Mouse (Mus musculus): Measurements from ENCODE around the gene Zfp655.
"Not testable (repeated sequence)": the region's sequence is repeated elsewhere in the genome, so short reads cannot be mapped to it uniquely, and the experiment has no call there.

The Zfp655 gene

DNA sequence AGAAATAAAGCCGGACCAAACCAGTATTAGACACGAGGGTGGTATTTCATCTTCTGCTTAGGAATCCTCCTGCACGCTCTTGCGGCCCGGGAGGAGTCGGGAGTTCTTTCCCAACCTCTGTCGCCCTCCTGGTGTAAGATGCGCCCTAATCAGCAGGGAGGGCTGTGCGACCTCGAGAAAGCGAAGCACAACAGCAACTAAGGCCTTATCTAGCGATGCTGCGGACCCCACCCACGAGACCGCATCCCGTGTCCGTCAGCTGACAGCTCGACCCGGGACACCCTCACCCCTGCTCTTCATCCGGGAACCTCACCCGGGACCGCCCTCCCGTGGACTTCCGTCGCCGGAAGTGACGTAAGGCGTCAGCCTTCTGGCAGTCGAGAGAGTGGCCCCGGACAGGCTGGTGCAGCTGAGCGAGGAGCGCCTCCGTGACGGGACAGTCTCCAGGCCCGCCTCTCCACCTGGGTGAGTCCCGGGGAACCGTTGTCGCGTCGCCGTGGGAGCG is at the start of gene Zfp655:
Gene Zfp655 (plus strand): TSS at position 349 of the 505 bp plus-strand sequence.
- in situ Hi-C loops (cut with MboI) = no loop called here

DNA sequence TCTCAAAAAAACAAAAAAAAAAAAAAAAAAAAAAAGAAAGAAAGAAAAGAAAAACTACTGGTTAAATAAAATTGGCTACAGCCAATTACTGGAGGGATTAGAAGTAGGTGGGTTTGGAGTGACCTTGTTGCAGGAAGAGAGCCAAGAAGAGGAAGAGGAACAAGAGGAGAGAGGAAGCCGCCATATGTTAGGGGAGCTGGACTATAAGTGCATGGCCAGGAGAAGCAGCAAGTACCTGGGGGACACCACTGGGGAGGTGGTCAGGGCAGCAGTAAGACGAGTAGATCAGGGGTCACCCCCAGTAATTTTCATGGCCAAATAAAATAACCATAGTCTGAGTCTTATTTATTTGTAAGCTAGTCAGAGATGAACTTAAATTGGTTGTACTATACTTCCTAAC is 46.3 kb upstream of the Zfp655 start:
- in situ Hi-C loops (cut with MboI) = no loop called here

DNA sequence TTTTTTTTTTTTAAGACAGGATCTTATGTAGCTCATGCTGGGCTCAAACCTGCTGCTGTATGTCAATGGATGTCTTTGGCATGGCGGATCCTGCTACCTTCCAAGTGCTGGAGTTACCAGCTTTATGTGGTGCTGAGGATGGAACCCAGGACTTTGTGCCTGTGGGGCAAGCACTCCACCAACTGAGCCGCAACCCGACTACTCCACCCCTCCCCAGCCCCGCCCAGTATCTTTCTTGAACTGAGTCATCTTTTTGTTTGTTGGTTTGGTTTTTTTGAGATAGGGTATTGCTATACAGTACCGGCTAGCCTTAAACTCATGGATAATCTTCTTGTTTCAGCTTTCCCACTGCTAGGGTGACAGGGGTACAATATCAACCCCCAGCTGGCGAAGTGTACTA is 42.1 kb upstream of the Zfp655 start:
- in situ Hi-C loops (cut with MboI) = no loop called here

DNA sequence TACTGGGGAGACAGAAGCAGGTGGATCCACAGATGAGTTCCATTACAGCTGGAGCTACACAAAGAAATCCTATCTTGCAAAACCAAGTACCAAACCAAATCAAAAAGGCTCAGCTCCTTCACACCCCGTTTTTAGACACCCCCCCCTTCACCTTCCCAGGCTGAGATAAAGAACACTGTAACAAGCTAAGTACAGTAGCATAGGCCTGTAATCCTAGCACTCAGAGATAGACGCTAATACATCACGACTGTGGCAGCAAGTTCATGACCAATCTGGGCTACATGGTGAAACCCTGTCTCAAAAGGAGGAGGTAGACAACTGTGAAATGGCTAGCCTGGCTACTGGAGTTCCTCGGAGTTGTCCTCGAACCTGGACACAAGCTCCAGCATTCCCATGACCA is 41.1 kb upstream of the Zfp655 start:
- in situ Hi-C loops (cut with MboI) = no loop called here

DNA sequence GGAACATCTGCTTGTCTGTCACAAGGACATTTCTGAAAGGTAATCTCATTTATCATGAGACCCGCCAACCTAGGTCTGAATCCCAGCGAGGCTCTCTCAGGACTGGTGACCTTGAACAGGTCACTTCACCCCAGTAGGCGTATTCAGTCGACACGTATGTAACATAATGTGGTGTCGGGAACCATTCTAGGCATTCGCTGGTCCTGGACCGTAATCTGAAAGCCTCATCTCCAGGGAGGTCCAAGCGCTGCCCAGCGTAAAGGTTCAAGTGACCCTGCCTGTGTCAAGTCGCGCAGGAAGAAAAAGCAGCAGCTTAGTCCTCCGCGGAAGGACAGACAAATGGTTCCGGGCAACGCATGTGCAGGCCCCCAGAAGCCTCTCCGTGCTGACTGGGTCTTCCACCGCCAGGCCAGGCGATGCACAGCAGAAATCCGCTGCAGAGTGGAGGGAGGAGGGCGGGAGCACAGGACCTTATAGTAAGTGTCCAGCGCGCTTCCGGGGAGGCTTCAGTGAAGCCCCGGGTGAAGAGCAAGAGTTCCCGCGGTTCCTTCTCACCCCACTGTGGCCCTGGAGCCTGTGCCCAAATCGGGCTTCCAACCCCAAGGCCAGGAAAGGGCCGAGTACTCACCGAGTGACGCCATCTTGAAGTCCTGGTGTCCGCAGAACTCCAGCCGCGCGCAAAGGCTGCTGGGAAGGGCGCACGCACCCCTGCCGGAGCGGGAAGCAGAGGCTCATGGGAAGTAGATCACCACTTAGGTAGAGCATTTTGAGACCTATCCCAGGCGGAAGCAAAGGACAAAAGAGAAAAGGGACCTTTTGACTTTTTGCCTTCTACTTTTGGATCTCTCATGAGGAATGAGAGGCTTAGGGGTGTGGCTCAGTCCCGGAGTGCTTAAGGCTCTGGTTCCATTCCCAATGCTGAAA is 40.4 kb upstream of the Zfp655 start:
- in situ Hi-C loops (cut with MboI) = no loop called here

DNA sequence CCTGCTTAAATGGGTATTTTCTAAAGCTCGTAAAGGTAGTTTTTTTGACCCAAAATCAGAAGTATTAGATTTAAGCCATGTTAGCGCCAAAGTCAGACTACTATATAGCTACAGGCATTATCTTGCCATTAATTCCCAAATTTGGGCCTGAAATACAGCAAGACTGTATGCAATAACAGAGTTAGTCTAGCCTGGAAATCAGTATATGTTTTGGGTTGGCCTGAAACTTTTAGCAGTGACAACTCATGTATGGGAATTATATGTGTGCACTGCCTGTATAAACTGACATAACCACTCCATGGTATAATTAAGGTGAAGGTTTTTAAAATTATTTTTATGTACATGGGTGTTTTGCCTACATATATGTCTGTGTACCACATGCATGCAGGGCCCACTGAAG is 39.6 kb upstream of the Zfp655 start, which contains the start of gene Atp5j2:
Gene Atp5j2 (minus strand): TSS at position 101 of the 400 bp plus-strand sequence.
- in situ Hi-C loops (cut with MboI) = no loop called here

DNA sequence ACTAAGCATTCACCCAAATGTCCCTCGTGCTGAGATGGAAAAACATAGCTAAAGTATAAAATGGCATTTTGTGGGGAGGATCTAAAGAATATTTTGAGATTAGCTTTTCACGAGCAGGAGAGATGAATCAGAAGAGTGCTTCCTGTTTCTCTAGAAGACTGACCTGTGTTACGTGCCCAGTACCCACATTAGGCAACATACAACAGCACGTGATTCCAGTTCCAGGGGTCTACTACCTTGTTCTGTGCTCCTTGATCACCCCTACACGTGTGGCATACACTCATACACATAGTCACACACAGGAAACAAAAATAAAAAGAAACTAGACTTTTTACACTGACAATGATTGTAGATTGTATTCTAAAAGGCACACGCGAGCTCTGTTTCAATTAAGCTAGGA is 31.1 kb upstream of the Zfp655 start:
- in situ Hi-C loops (cut with MboI) = no loop called here

DNA sequence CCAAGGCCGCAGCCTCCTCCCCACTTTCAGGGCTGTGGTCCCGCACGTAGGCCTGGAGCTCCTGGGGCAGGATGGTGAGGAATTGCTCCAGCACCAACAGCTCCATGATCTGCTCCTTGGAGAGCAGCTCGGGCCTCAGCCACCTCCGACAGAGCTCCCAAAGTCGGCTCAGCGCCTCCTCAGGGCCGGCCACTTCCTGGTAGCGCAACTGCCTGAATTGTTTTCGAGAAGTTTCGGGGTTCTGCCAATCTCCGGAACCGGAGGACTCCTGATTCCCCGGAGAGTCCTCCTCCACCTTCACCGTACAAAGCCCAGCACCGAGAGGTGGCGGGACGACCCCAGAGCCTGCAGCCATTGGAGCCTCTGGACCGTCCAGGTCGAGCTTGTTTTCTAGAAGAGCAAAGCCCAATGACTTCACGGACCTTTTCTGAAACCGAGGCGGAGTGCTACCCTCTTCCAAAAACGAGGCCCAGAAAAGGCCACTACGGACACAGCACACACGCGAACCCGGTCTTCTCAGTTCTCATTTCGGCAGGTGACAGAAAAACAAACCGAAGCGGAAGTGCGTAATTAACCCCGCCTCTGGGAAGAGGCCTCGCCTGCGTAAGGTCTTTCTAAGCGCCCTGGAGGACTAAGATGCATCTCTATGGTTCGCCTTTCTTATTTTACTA is 30.1 kb upstream of the Zfp655 start, which contains the start of gene Zkscan14:
Gene Zkscan14 (minus strand): TSS at position 548 of the 671 bp plus-strand sequence.
- in situ Hi-C loops (cut with MboI) = no loop called here

DNA sequence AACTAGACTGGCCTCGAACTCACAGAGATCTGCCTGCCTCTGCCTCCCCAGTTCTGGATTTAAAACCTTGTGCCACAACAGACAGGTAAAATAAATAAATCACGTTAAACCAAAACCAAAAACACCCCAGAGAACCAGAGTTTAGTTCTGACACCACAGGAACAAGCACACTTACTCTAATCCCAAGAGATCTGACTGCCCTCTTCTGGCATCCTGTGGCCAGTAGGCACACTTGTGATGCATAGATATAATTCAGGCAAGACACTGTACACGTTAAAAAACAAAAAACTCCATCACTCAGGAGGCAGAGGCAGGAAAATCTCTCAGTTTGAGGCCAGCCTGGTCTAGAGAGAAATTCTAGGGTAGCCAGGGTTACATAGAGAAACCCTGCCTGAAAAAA is 29.1 kb upstream of the Zfp655 start:
- in situ Hi-C loops (cut with MboI) = no loop called here

DNA sequence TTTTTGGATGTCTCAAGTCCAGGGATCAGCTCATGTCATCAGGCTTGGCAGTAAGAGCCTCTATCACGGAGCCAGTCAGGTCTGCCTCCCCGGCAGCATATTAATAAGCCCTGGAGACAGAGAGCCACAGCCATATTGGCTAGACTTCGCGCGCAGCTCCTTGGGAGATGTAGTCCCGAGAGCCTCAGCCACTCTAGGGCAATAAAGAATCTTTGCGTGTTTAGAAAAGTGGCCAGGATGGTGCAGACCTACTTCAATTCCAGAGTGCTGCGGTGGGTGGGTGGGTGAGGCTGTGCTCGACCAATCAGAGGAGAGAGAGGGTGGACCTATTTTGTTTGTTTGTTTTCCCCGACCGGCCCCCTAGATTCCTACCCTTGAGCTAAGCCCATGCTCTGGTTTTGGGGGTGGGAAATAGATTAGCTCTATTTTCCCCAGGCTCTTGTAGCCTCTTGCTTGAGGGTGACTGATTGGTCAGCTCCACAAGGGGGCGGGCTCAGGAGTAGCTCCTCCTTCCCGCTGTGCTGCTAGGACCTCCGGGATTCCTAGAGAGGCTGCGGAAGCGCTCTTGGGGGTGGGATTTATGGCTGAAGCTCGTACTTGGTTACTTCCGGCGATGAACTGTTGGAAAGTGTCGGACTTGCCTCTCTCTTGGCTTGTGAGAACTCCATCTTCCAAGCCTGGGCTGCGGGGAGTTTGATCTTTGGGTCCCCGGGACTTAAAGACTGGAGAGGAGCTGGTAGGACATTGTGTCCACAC is 27.4 kb upstream of the Zfp655 start, which contains the start of gene Zkscan5:
Gene Zkscan5 (plus strand): TSS at position 627 of the 756 bp plus-strand sequence.
- in situ Hi-C loops (cut with MboI) = no loop called here

DNA sequence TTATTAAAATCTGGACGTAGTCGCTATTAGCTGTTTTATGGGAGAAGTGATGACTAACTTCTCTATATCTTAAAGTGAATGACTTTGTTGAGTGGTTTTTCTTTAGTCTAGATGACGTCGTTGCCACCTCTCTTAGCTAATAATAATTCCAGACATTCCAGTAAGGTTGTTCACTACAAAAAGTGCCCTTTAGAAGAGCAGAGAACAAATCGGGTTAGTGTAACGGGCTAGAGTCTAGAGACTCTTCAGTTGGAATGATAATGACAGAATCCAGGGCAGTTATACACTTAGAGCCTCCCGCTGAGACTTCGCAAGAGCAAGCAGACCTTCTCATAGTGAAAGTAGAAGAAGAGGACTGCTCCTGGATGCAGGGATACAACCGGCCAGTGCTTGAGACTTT is 26.5 kb upstream of the Zfp655 start:
- in situ Hi-C loops (cut with MboI) = no loop called here

DNA sequence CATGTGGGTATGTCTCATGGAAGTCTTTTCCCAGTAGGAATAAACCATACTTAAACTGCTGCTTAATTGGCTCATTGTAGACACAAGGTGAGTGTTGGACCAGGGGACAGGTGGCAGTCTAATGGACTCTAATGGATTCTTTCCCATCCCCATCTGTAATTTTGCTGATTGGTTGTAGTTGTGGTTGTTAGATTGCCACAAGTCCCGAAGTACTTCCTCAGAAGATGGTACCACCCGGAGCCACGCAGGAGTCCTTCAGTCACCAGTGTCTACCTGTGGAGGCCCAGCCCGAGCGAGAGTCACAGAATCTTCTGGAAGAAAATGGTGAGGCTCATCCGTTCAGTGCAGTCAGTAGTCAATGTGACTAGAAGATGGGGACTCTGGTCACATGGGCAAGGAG is 24.1 kb upstream of the Zfp655 start:
- in situ Hi-C loops (cut with MboI) = no loop called here

DNA sequence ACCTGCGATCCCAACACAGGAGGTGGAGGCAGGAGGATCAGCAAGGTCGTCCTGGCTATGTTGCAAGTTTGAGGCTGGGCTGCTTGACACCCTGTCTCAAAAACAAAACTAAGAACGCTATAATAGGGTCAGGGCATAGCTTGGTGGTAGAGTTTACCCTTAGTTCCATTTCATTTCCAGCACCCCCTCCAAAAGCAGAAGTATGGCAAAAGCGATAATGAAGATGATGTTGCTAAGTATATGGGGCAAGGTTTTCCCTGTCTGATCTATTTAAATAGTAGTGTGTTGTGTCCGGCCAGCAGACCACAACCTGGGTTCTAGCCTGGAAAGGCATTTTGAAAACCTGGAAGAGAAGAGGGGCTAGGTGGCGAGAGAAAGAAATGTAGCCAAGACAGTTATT is 23.6 kb upstream of the Zfp655 start:
- in situ Hi-C loops (cut with MboI) = no loop called here

DNA sequence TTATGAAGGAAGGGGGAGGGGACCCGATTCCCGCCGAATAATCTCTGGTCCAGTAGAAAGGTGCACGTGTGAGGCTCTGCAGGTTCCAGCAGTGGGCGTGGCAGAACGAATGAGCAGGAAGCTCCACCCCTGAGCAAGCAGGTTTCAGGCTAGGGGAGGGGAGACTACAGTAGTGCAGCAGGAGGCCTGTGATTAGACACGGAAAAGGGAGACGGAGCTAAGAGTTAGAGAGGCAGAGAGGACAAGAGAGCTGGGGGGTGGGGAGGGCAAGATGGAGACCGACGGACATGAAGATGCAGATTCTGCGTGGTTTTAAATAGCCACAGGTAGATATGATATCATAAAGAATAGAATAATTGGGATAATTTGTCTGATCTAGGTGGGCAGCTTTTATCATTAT is 23.1 kb upstream of the Zfp655 start:
- in situ Hi-C loops (cut with MboI) = not testable (repeated sequence)

DNA sequence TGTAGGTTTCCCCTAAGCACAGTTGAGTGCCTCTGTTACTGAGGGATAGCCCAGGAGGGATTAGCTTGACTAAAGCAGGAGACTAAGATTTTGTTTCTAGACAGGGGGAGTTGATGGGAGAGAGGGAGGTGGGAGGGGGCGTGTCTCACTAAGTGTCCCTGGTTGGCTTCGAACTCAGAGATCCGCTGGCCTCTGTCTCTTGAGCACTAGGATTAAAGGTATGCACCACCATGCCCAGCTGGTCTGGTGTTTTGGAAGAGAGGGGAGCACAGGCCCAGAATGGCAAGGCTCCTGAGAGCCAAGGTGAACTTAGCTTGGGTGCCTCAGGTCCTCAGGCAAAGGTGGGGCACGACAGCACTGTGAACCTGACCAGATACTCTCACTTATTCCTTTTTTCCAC is 20.2 kb upstream of the Zfp655 start:
- in situ Hi-C loops (cut with MboI) = no loop called here

DNA sequence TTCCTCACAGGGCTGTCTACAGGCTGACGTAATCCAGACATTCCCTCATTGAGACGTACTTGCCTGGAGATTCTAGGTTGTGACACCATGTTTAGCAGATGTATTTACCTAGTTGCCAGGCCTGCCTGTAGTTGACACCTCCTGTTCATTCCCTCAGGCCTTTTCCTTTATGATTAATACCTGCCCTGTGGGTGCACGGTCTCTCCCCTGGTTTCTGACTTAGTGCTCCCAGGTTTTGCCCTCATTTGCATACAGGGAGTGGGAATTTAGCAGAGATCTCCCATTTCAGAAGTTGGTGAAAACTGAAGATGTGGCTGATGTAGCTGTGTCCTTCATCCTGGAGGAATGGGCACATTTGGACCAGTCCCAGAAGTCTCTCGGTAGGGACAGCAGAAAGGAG is 19.3 kb upstream of the Zfp655 start:
- in situ Hi-C loops (cut with MboI) = no loop called here

DNA sequence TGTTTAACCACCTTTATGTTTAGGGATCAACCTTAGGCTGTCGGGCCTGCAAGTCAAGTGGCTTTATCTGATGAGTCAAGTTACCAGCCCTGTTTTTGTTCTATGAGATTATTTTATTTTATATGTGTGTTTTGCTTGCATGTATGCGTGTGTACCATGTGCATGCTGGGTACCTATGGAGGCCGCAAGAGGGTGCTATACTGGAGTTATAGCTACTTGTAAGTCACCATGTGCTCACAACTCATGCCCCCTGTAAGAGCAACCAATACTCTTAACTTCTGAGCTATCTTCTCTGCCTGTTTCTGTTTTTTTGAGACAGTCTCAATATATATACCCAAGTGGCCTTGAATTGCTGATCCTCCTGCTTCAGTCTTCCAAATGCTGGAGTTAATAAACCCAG is 18.0 kb upstream of the Zfp655 start:
- in situ Hi-C loops (cut with MboI) = no loop called here

DNA sequence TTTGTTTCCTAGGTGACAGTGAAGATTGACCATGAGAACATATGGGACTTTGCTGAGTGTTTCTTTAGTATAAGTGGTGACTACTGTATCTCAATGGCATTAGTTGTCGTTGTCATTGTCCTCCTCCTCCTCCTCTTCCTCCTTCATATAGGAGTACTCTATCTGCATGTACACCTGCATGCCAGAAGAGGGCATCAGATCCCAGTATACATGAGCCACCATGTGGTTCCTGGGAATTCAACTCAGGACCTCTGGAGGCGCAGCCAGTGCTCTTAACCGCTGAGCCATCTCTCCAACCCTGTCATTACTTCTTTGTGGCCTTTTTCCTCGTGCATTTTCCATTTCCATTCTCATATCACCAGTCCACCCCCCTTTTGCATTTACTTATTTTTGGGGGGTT is 16.8 kb upstream of the Zfp655 start:
- in situ Hi-C loops (cut with MboI) = no loop called here

DNA sequence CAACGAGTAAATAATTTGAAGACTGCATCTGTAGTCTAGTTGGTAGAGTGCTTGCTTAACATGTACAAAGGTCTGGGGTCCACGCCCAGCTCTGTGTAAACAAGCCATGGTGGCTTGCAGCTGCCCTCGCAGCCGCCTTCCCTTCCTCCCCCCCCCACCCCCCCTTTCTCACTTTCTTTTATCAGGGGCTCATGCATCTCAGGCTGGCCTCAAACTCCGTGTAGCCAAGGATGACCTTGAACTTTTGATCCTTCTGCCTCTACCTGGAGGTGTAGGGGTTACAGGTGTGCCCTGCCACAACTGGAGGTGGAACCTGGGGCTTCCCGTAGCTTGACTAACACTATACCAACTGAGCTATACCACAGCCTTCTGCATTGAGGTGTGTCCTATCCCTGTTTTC is 13.8 kb upstream of the Zfp655 start:
- in situ Hi-C loops (cut with MboI) = no loop called here

DNA sequence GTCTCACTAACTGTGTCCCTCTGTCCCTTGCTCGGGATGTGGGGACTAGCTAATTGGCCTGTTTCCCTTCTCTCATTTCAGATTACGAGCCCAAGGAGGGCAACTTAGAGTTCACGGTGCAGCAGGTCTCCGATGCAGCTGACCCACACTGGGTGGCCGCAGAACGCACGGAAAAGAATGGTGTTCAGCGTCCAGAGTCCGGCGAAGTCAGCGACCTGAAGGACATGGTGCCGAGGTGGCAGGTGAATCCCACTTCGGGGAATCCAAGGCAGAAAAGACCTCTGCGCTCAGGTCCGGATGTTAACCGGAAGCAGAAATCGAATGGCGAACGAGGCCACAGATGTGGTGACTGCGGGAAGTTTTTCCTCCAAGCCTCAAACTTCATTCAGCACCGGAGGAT is 13.3 kb upstream of the Zfp655 start:
- in situ Hi-C loops (cut with MboI) = no loop called here

DNA sequence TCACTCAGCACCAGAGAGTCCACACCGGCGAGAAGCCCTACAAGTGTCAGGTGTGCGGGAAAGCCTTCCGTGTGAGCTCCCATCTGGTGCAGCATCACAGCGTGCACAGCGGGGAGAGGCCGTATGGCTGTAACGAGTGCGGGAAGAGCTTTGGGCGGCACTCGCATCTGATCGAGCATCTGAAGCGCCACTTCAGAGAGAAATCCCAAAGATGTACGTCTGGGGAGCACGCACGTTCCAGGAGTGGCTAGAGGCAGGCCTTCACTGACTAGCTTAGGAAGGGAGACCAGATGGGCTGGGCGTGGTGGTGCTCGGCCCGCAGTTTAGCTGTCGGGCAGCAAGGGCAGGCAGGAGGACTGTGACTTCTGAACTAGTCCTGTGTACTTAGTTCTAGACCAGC is 12.8 kb upstream of the Zfp655 start:
- in situ Hi-C loops (cut with MboI) = no loop called here

DNA sequence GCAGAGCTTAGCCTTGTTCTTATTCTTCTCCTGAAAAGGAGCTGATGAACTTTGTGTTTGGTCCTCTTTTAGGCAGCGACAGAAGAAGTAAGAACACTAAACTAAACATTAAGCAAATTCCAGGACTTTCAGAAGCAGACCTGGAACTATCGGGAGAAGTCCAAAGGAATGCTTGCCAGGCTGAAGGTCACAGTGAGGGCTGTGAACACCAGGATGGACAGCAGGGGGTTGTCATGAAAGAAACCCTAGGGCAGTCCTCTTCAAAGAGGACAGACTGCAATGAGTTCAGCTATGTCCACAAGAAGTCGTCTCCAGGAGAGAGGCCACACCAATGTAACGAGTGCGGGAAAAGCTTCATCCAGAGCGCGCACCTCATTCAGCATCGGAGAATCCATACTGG is 11.5 kb upstream of the Zfp655 start:
- in situ Hi-C loops (cut with MboI) = no loop called here

All from mature B cell (primary cell).